Mouse (Mus musculus): Measurements from ENCODE around the gene Zfp771.

DNA sequence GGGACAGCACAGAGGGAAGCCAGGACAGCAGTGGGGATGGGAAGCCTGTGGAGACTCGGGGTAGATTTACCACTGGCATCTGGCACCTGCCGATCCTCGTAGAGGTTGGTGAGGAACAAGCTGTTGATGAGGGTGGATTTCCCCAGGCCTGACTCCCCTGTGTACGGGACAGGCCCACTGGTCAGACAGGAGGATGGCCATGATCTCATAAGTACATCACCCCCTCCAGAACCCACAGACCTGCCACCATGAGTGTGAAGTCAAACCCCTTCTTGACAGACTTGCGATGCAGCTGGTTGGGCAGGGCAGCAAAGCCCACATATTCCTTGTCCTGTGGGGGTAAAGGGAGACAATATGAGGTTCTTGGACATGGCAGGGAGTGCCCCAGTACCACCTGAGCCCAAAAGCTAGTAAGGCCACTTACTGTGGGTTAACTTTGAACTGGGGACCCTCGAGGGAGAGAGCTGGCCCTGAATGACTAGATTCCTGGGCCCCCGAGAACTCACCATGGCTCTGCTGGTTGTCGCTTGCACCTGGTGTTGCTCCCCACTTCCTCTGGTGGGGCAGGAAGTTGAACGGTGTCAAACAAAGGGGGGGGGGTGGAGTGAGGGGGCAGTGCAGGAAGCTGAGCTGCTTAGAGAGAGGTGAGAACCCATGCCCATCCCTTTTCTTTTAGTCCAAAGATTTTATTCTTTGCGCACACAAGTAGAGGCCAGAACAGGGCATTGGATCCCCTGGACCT lies 26.0 kb upstream of the Zfp771 start:
- TF ChIP-seq POLR2A (IDR thresholded peaks at IDR 0.05; ENCODE audit: borderline replicate concordance, control insufficient read depth, low read depth, low read length) (no peak), CTCF (IDR thresholded peaks at IDR 0.05; ENCODE audit: control insufficient read depth, insufficient read depth, low read length) (no peak)
